Mouse (Mus musculus) left cerebral cortex, postnatal 4 days (tissue): ENCODE results near the gene Zic3. TPM values are rescaled to one million over a fixed set of nuclear protein-coding genes. Genes with fewer than 3 reads are reported as not detected.

ENCODE experiments used
- DNase-seq: peaks from one replicate; pipeline ENCODE4 v3.0.0-alpha.2; 2022
- intact Hi-C: fragments of 180-260 bp; cut with DNase I; formaldehyde crosslinking; loops from one replicate; pipeline ENCODE4 v1.15.1; 2025
- total RNA-seq, 2 experiments: library from RNA; stranded (reverse); gene quantifications; 2 replicates each; pipeline ENCODE4 v1.2.3; 2021

Zic3 gene
- total RNA-seq, 2 experiments from 2014 or later, result 6.4 to 8.9 TPM

DNA sequence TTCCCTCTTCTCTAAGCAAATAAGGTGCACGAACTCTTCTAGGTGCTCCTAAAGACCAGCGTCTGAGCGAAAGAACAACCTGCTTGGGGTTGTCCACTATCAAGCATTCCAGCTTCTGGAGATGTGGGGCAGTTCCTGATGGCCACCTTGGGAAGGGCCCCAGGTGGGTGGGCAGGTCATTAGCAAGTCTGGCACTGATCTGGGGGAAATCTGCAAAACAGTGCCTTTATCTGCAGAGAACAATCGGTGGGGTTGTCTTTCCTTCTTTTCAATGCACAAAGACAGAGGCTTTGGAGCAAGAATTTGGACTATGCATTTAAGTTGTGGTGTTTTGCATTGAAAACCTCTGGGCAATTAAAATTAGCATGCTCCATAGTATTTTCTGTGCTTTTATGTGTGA, 17.2 kb downstream of the Zic3 start:
- DNase-seq, result no peak
- intact Hi-C loops, result no loop called here

DNA sequence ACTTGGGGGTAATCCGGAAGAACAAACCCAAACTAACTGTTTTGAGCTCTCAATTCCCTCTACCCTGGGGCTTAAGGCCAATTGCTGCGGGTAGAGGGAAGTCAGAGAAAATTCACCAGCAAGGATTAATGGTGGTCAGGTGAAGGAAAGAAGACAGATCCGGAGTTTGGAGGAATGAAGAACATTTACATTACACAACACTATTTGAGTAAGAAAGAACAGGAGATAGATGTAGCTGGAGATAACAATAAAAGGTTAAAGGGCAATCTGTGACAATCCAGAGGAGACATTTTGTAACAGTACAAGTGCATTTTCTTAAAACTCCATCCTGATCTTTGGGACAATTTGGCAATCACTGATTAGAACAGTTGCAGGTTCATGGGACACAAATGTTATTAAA, 19.4 kb downstream of the Zic3 start:
- intact Hi-C loops, result no loop called here
- no peak for DNase-seq

DNA sequence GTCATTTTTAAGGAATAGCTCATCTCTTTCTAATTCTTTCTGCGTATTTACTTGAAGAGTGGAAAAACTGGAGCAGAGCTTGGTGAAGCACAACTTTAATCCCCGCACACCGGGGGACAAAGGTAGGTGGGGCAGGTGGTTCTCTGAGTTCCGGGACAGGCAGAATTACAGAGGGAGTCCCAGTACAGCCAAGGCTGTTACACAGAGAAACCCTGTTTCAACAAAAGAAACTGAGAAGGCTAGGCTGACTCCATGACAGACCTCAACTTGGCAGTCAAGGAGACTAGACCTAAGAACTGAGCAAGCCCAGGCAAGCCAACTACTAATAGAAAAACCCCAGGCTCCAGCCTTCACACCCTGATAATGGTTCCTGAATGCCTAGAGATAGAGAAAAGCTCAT, 20.0 kb downstream of the Zic3 start:
- intact Hi-C loops, result no loop called here
- no peak for DNase-seq
